Mouse (Mus musculus): ENCODE results near the gene Thpo.

Gene Thpo

GRCm38 (mm10) chr16:20724338-20724748, 10.0 kb downstream of the Thpo start:
- in situ Hi-C loops (cut with MboI), result no loop called here

- in situ Hi-C loops (cut with MboI), result no loop called here
These were observed 11.1 kb downstream of the Thpo start for GRCm38 (mm10) chr16:20723247-20723646.

- in situ Hi-C loops (cut with MboI), result no loop called here
These were observed 11.6 kb downstream of the Thpo start for GRCm38 (mm10) chr16:20722736-20723135.

DNA sequence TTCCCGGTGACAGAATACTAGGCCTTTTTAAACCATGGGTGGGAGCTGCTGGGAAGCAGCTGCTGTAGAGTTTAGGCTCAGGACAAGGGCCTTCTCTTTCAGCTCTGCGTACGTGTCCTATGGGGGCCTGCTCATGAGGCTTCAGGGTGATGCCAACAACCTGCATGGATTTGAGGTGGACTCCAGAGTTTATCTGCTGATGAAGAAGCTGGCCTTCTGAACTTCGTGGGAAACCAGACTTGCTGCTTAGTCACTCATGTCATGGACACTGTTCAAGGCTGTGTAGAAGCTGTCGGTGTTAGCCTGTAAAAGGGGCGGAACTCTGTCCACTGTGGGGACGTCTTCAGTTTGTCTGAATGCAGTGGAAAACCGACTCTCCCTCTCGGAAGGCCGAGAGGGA, 12.5 kb downstream of the Thpo start:
- in situ Hi-C loops (cut with MboI), result no loop called here

DNA sequence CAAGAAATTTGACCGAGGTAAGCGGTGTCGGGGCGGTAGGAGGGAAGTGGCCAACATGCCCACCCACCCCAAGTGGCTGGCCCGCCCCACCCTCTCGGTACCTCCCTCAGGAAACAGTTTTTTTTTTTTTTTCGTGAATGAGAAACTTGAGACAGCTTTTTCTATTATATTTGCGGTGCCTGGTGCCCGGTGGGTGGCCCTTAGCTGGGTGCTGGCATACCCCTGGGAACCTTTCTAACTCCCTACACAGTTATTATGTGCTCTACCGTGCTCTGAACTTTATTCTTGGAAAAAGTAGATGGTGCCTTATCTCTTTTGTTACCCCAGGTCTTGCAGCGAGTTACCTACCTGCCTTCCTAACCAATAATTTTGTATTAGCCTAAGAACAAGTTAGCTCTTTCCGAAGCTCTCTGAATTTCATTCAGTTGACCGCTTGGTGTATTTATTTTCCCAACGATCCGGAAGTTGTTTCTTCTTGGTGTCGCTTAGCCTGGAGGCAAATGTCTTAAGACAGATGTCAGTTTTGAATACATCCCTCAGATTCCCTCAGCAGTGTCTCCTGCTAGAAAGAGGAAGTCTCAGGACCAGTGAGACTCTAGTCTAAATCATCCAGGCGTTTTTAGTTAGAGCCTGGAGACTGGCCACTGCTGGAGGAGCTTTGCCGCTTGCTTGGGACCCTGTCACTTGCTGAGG, 16.2 kb downstream of the Thpo start:
- in situ Hi-C loops (cut with MboI), result no loop called here

- in situ Hi-C loops (cut with MboI), result no loop called here
These were observed 16.9 kb downstream of the Thpo start, which contains the start of the genes Polr2h and Clcn2 for GRCm38 (mm10) chr16:20717181-20717977. Gene Polr2h, plus strand, starts transcription at chr16:20717665. Gene Clcn2, minus strand, starts transcription at chr16:20717746.

GRCm38 (mm10) chr16:20716841-20717180, 17.5 kb downstream of the Thpo start:
- in situ Hi-C loops (cut with MboI), result no loop called here

DNA sequence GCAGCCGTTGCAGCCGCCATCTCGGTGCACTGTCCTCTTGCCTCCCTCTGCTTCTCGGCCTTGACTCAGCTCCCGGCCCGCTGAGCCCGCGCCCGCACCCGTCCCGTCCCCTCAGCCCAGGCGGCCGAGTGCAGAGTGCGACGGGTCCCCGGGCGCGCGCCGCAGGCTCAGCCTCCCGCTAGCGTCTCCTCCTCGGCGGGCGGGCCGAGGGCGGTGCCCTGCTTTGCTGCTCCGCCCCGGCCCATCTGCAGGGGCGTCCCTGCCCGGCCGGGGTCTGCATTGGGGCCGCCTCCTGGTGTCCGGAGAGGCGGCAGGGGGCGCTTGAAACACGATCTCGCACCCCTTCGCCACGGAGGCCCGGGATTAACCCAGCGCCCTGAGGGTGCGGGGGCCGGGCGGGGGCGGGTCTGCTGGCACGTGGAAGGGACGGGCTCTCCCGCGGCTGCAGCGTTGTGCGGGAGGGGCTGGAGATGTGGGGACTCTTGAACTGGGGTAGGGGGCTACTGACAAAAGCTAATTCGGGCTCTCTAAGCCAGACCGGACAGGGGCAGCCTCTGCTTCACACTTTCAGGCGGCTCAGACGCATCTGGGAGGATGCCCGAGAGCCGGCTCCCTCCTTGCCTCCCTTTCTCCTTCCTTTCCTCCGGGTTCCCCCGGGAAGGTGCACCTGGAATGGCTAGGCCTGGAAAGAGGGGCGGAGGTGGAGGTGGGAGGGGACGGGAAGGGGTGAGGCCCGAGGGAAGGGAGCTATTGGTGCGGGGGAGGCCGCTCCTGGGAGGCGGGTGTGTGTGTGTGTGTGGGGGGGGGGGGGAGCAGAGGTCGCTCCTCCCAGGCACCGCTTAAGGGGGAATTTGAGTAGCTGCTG, 18.1 kb downstream of the Thpo start:
- in situ Hi-C loops (cut with MboI), result no loop called here

DNA sequence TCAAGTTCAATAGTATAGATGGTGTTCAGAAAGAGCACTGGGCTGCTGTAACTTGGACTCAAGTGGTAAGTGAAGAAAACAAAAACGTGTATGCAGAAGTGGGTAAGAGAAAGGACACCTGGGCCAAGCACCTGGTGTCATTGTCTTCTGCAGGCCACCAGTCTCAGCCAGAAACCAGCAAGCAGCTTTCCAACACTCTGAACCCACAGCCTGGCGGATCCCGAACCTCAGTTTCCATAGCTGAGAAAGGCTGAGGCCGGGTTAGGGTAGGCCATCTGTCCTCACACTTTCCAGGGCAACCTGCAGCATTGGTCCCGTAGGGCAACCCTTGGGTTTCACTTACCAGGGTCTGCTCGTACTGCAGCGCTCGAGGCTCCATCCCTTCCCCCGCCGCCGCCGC, 18.7 kb downstream of the Thpo start:
- in situ Hi-C loops (cut with MboI), result no loop called here

- in situ Hi-C loops (cut with MboI), result no loop called here
These were observed 19.1 kb downstream of the Thpo start for GRCm38 (mm10) chr16:20715161-20715560.

GRCm38 (mm10) chr16:20714307-20715080, 19.8 kb downstream of the Thpo start:
- in situ Hi-C loops (cut with MboI), result no loop called here

GRCm38 (mm10) chr16:20712889-20713288, 21.4 kb downstream of the Thpo start:
- in situ Hi-C loops (cut with MboI), result no loop called here

DNA sequence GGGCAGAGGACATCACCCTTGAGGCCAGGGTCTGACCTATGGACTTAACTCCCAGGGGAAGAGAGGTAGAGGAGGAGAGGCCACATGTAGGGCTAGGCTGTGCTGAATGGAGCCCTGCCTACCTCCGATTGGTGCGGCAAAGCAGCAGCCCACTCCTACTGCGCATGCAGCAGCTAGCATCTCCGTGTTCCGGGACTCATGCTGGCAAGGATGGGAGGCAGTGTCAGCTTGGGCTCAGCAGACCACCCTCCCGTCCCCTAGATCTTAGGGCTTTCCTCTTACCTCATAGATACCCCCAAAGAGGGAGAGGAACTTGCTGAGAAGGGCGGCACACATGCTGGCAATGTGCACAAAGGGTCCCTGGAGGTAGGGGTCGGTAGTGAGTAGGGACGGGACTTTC, 22.1 kb downstream of the Thpo start:
- in situ Hi-C loops (cut with MboI), result no loop called here

DNA sequence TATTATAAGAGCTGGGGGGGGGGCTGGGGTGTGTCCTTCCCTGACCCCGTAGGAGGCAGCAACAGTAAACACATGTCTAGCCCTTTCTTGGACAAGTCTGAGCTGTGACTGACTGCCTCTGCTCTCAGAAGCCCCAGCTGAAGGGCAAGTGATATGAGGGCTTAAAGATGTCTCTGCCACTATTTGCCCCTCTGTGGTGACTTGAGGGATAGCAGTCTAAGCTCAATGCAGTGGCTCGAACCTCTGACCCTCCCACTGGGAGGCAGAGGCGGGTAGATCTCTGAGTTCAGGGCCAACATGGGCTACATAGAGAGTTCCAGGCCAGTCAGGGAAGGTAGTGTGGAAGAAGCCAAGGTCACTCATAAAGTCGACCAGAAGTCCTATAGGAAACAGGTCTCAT, 23.5 kb downstream of the Thpo start:
- in situ Hi-C loops (cut with MboI), result no loop called here

DNA sequence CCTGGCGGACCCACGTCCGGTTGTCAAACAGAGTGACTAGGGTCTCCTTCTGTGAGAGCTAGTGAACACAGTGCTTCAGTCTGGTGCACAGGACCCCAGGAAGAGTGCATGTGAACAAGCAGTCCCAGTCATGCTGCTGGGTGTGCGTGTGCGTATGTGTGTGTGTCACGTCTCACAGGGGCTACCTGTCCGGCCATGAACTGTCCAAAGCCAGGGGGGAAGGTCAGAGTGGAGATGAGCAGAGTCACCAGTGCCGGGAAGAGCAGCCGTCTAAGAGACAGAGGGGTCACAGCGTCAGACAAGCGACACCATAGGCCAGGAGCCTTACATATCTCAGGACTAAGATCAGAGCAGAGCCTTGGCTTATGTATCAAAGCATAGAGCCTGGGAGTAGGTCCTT, 23.9 kb downstream of the Thpo start:
- in situ Hi-C loops (cut with MboI), result no loop called here

- in situ Hi-C loops (cut with MboI), result no loop called here
These were observed 25.2 kb downstream of the Thpo start for GRCm38 (mm10) chr16:20708939-20709734.

- in situ Hi-C loops (cut with MboI), result no loop called here
These were observed 25.9 kb downstream of the Thpo start for GRCm38 (mm10) chr16:20708220-20708938.

DNA sequence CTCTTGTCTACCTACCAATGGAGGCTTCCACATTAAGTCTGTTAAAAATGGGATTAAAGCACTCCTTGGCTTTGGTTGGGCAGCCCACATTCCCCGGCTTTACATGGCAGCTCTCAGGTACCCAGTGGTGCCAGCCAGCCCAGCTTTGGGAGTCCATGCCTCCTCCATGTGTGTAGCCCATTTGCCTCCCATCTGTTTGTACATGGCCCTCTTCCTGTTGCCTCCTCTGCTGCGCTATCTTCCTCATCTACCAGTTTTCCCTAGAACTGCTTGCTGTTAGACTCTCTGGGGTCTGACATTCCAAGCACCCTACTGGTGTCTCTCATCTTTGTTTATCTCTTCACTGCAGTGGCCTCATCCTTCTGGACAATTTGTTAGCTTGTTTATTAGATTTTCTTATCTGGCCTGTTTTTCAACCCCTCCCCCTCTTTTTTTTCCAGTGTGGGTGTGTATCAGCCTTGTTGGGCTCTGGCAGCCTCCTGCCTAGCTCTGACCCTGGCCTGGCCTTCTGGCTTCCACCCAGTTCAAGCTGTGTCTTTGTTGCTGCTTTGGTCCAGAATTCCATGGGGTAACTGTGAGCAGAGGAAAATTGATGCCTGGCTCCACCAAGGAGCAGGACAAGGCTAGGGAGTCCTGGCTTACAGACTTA, 27.8 kb downstream of the Thpo start:
- in situ Hi-C loops (cut with MboI), result no loop called here

- in situ Hi-C loops (cut with MboI), result no loop called here
These were observed 28.5 kb downstream of the Thpo start for GRCm38 (mm10) chr16:20705786-20706185.

Data from mature B cell (primary cell).